In the genomic region with DNA sequence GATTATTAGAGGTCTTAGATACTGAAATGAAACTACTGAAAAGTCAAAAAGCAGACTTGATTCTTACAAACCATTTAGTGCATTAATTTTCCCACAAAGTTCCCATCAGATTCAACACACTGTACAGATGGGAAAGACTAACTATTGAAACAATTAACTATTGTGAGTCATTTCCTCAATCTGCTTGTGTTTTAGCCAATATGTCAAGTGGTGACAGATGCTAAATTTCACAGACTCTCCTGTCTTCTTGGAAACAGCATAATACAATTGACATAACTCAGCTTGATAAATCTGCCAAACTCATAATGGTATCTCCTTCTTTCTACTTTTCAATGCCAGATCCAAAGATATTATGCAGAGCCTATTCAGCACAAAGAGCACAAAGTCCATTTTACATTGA, we compare ENCODE assay signal across 18 mouse cellular contexts.
DNase-seq lines count a peak whose midpoint lies in the region; ATAC-seq and TF ChIP-seq lines count a peak whose summit lies in the region.
"Had no signal": no experiment of that assay in that cellular context is flagged by ENCODE, and none has a peak within 500 bp of the region (broad histone marks: within the 10 kb centered on the region; RNA-seq: fewer than 3 reads in every experiment).

No protein-coding gene starts in this region.

- no peak overlapping the region for H3K4me3 ChIP-seq in forebrain, embryonic 14.5 days (ENCODE audit: low read depth, low read length)
- no peak overlapping the region for H3K4me3 ChIP-seq in forebrain, embryonic 11.5 days (ENCODE audit: low read depth, low read length)
- no peak overlapping the region for H3K4me3 ChIP-seq in kidney, adult 2 months (ENCODE audit: insufficient read depth, low read depth, low read length)
- H3K4me3 ChIP-seq: embryonic facial prominence, embryonic 15.5 days; forebrain, embryonic 15.5 days; heart, embryonic 12.5 days; hindbrain, embryonic 10.5 days; intestine, embryonic 15.5 days had no signal

- TF ChIP-seq POLR2A in kidney, adult 2 months (IDR thresholded peaks at IDR 0.05; ENCODE audit: low read depth, low read length), result no peak

- ATAC-seq in forebrain, embryonic 14.5 days, result no peak
- no peak for ATAC-seq in forebrain, embryonic 11.5 days (replicated peaks; ENCODE audit: low FRiP score)
- ATAC-seq: forebrain, embryonic 15.5 days; intestine, embryonic 15.5 days had no signal

- H3K4me2 ChIP-seq in forebrain, embryonic 14.5 days (ENCODE audit: low read length), result no peak overlapping the region
- no peak overlapping the region for H3K4me2 ChIP-seq in forebrain, embryonic 11.5 days (ENCODE audit: low read depth, low read length, severe bottlenecking)
- H3K4me2 ChIP-seq: embryonic facial prominence, embryonic 15.5 days; forebrain, embryonic 15.5 days; heart, embryonic 12.5 days; hindbrain, embryonic 14.5 days; intestine, embryonic 15.5 days had no signal

- no peak for TF ChIP-seq CTCF in kidney, adult 2 months (conservative IDR thresholded peaks at IDR 0.05; ENCODE audit: insufficient read depth, insufficient read length, low read depth, low read length)

- no peak overlapping the region for H3K27ac ChIP-seq in forebrain, embryonic 14.5 days (ENCODE audit: low read depth, low read length)
- H3K27ac ChIP-seq in forebrain, embryonic 11.5 days (ENCODE audit: low read depth, low read length), result no peak overlapping the region
- H3K27ac ChIP-seq in kidney, adult 2 months (ENCODE audit: insufficient read depth, low read depth, low read length), result no peak overlapping the region
- H3K27ac ChIP-seq: embryonic facial prominence, embryonic 15.5 days; forebrain, embryonic 15.5 days; hindbrain, embryonic 10.5 days; hindbrain, embryonic 14.5 days; intestine, embryonic 15.5 days had no signal

- no peaks in the 10 kb centered on the region for H3K4me1 ChIP-seq in forebrain, embryonic 14.5 days (ENCODE audit: control insufficient read depth, insufficient read depth, low read length)
- no peaks in the 10 kb centered on the region for H3K4me1 ChIP-seq in forebrain, embryonic 11.5 days (replicated peaks; ENCODE audit: control insufficient read depth, insufficient read depth, low read length)
- no peaks in the 10 kb centered on the region for H3K4me1 ChIP-seq in kidney, adult 2 months (ENCODE audit: control insufficient read depth, insufficient read depth, low read length)
- H3K4me1 ChIP-seq: embryonic facial prominence, embryonic 15.5 days; forebrain, embryonic 15.5 days; heart, embryonic 12.5 days; hindbrain, embryonic 10.5 days; intestine, embryonic 15.5 days had no signal

- no peaks in the 10 kb centered on the region for H3K27me3 ChIP-seq in forebrain, embryonic 14.5 days (replicated peaks; ENCODE audit: control insufficient read depth, insufficient read depth, low read length)
- H3K27me3 ChIP-seq in forebrain, embryonic 11.5 days (ENCODE audit: control insufficient read depth, insufficient read depth, low read length), result no peaks in the 10 kb centered on the region
- H3K27me3 ChIP-seq in kidney, adult 2 months (replicated peaks; ENCODE audit: control insufficient read depth, insufficient read depth, low read length), result no peaks in the 10 kb centered on the region
- H3K27me3 ChIP-seq: embryonic facial prominence, embryonic 15.5 days; forebrain, embryonic 15.5 days; heart, embryonic 12.5 days; intestine, embryonic 15.5 days had no signal

- H3K9ac ChIP-seq in forebrain, embryonic 14.5 days (ENCODE audit: low read length), result no peak overlapping the region
- no peak overlapping the region for H3K9ac ChIP-seq in forebrain, embryonic 11.5 days (ENCODE audit: low read length)
- H3K9ac ChIP-seq: embryonic facial prominence, embryonic 15.5 days; forebrain, embryonic 15.5 days; heart, embryonic 12.5 days; hindbrain, embryonic 14.5 days; intestine, embryonic 15.5 days had no signal

- DNase-seq in forebrain, embryonic 14.5 days (ENCODE audit: low spot score), result peak; percentile 19
- no peak for DNase-seq in forebrain, embryonic 11.5 days (ENCODE audit: low spot score)
- DNase-seq in layer of hippocampus, adult 18-20 months (ENCODE audit: low spot score in 2 of 2), result peak; percentile 11 to 77
- DNase-seq in layer of hippocampus, postnatal 25 days (ENCODE audit: extremely low spot score in 1 of 2, low spot score in 1 of 2), result no peak
- DNase-seq in layer of hippocampus, adult 9-10 months (ENCODE audit: low spot score), result peak; percentile 61
- DNase-seq in spleen, postnatal 14 days (ENCODE audit: low spot score in 2 of 2), result no peak
- DNase-seq in kidney, adult 2 months, result no peak
- DNase-seq: adrenal gland, postnatal 10 days; cerebellum, adult 2 months; cerebellum, postnatal 14 days; embryo, embryonic 11 days; gastrocnemius, postnatal 25 days had no signal

- H3K36me3 ChIP-seq in forebrain, embryonic 14.5 days (ENCODE audit: control insufficient read depth, insufficient read depth, low read length), result no peaks in the 10 kb centered on the region
- no peaks in the 10 kb centered on the region for H3K36me3 ChIP-seq in forebrain, embryonic 11.5 days (ENCODE audit: control insufficient read depth, insufficient read depth, low read length)
- H3K36me3 ChIP-seq in kidney, adult 2 months (ENCODE audit: control insufficient read depth, insufficient read depth, low read length), result no peaks in the 10 kb centered on the region
- H3K36me3 ChIP-seq: embryonic facial prominence, embryonic 15.5 days; forebrain, embryonic 15.5 days; heart, embryonic 12.5 days; hindbrain, embryonic 10.5 days; intestine, embryonic 15.5 days had no signal

- no peaks in the 10 kb centered on the region for H3K9me3 ChIP-seq in forebrain, embryonic 14.5 days (replicated peaks; ENCODE audit: control insufficient read depth, low read length)
- no peaks in the 10 kb centered on the region for H3K9me3 ChIP-seq in forebrain, embryonic 11.5 days (ENCODE audit: control insufficient read depth, low read length)
- H3K9me3 ChIP-seq: embryonic facial prominence, embryonic 15.5 days; forebrain, embryonic 15.5 days; heart, embryonic 12.5 days; hindbrain, embryonic 10.5 days; intestine, embryonic 15.5 days had no signal

Comparison
In these comparisons a context has a peak if more than half of its experiments do, and no peak if none do; other contexts are left out.
1. DNase-seq: peak in forebrain, embryonic 14.5 days (single experiment), layer of hippocampus, adult 18-20 months (2 of 2) and layer of hippocampus, adult 9-10 months (single experiment); none in forebrain, embryonic 11.5 days (single experiment), layer of hippocampus, postnatal 25 days (0 of 2), spleen, postnatal 14 days (0 of 2) and kidney, adult 2 months (single experiment).